8 mouse cellular contexts compared by ENCODE assay signal in the genomic region with DNA sequence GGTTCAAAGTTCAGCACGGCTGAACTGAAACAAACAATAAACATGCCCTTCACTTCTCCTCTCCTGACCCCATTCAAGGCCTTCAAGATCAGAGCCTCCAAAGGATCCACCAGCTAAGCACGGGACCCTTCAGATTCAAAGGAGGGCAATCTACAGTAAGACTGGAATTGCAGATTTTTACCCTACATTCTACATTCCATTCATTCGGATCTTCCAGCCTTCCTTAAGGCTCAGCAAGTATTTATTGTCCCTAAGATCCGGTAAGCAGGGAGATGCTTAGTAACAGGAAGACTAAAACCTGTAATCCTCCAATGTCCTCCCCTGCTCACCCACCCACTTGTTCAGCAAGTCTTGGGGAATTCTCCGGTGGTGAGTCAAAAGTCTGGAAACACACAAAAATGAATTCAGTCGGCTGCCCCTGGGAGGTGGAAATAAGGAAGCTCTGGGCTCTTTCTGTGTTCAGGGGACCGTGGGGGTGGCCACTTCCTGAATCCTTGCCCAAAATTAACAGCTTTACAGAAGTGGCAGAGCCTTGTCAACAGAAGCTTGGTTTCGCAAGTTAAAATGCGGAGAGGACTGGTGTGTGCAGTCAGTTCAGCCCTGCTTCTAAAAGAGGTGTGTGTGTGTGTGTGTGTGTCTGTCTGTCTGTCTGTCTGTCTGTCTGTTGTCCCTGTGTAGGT.
DNase-seq lines count a peak whose midpoint lies in the region; ATAC-seq and TF ChIP-seq lines count a peak whose summit lies in the region.

No protein-coding gene starts in this region.

- POLR2A ChIA-PET in Patski (lab: Charles Lee) = interaction anchor here (0.5 to 0.7 kb wide), 2 partner anchors 7 to 55 kb away, joined by 3 read pairs; no protein-coding TSS in a partner anchor

- H3K9me3 ChIP-seq in CH12.LX (replicated peaks; ENCODE audit: low read length) = no peaks in the 10 kb centered on the region
- H3K9me3 ChIP-seq in intestine, embryonic 16.5 days (ENCODE audit: control insufficient read depth, low read length) = no peaks in the 10 kb centered on the region
- no peaks in the 10 kb centered on the region for H3K9me3 ChIP-seq in liver, postnatal 0 days (ENCODE audit: low read length)
- no peaks in the 10 kb centered on the region for H3K9me3 ChIP-seq in forebrain, embryonic 15.5 days
- H3K9me3 ChIP-seq in hindbrain, embryonic 12.5 days (replicated peaks) = no peaks in the 10 kb centered on the region

- dilution Hi-C loops in CH12.LX (cut with MboI; ENCODE audit: extremely low pct_ligation_motif_present, extremely low pct_unique_long_range_greater_than_20kb, low sequenced_read_pairs) = no loop called here

- DNase-seq in CH12.LX (ENCODE audit: extremely low read depth) (peak; percentile 53), Patski (ENCODE audit: low read depth, low spot score) (peak; percentile 96)
- peak; percentile 65 for DNase-seq in liver, postnatal 0 days
- peak; percentile 36 to 40 for DNase-seq in spleen, adult 18-20 months
- no peak for DNase-seq in thymus, postnatal 4 days

- H3K4me2 ChIP-seq in CH12.LX (ENCODE audit: insufficient read depth, low read depth, poor library complexity, severe bottlenecking) = no peak overlapping the region
- H3K4me2 ChIP-seq in intestine, embryonic 16.5 days (ENCODE audit: low read depth, low read length) = no peak overlapping the region
- peak overlapping the region; percentile 39 for H3K4me2 ChIP-seq in liver, postnatal 0 days (ENCODE audit: low read depth, low read length)
- H3K4me2 ChIP-seq in forebrain, embryonic 15.5 days (replicated peaks) = no peak overlapping the region
- H3K4me2 ChIP-seq in hindbrain, embryonic 12.5 days (replicated peaks) = no peak overlapping the region

- no peak overlapping the region for H3K27ac ChIP-seq in CH12.LX (ENCODE audit: insufficient read depth, low read depth)
- peak overlapping the region; percentile 9; the same call in 1 of the 2 replicates for H3K27ac ChIP-seq in intestine, embryonic 16.5 days (ENCODE audit: low read length)
- H3K27ac ChIP-seq in liver, postnatal 0 days (ENCODE audit: low read depth) = peak overlapping the region; percentile 81
- H3K27ac ChIP-seq in forebrain, embryonic 15.5 days (replicated peaks) = no peak overlapping the region
- no peak overlapping the region for H3K27ac ChIP-seq in hindbrain, embryonic 12.5 days

- no peaks in the 10 kb centered on the region for H3K79me2 ChIP-seq in CH12.LX (replicated peaks; ENCODE audit: control insufficient read depth, extremely low read depth, insufficient read depth, poor library complexity, severe bottlenecking)

- 50% methylated on average over 9 of the region's 9 CpGs for WGBS in intestine, embryonic 16.5 days
- whole genome bisulfite sequencing in liver, postnatal 0 days (ENCODE audit: insufficient replicate concordance) = 21% methylated on average over 9 of the region's 9 CpGs
- WGBS in forebrain, embryonic 15.5 days = 67% methylated on average over 9 of the region's 9 CpGs
- 74% methylated on average over 9 of the region's 9 CpGs for WGBS in hindbrain, embryonic 12.5 days

- no peak overlapping the region for H3K4me3 ChIP-seq in CH12.LX (replicated peaks in 1 of 3; ENCODE audit: low read depth in 2 of 3, low read length in 2 of 3, poor library complexity in 1 of 3)
- H3K4me3 ChIP-seq in intestine, embryonic 16.5 days (ENCODE audit: low read length) = no peak overlapping the region
- no peak overlapping the region; the same call in 1 of the 2 replicates for H3K4me3 ChIP-seq in liver, postnatal 0 days (ENCODE audit: low read depth, low read length)
- no peak overlapping the region for H3K4me3 ChIP-seq in forebrain, embryonic 15.5 days
- no peak overlapping the region for H3K4me3 ChIP-seq in hindbrain, embryonic 12.5 days

- H3K27me3 ChIP-seq in CH12.LX (replicated peaks) (no peaks in the 10 kb centered on the region), Patski (no peaks in the 10 kb centered on the region)
- H3K27me3 ChIP-seq in intestine, embryonic 16.5 days (replicated peaks; ENCODE audit: control insufficient read depth, insufficient read depth, low read length) = no peaks in the 10 kb centered on the region
- no peaks in the 10 kb centered on the region for H3K27me3 ChIP-seq in liver, postnatal 0 days (ENCODE audit: insufficient read depth, low read length)
- H3K27me3 ChIP-seq in forebrain, embryonic 15.5 days = no peaks in the 10 kb centered on the region
- no peaks in the 10 kb centered on the region for H3K27me3 ChIP-seq in hindbrain, embryonic 12.5 days

- in situ Hi-C loops in CH12.LX (cut with MboI; ENCODE audit: low pct_ligation_motif_present, low pct_unique_long_range_greater_than_20kb, low sequenced_read_pairs) = no loop called here
- in situ Hi-C loops in Patski (cut with MboI; ENCODE audit: low pct_unique_long_range_greater_than_20kb) = no loop called here

- no peak for TF ChIP-seq CTCF in CH12.LX (conservative IDR thresholded peaks at IDR 0.05 in 1 of 2, IDR thresholded peaks at IDR 0.05 in 1 of 2; ENCODE audit: low read depth in 2 of 2, low read length in 2 of 2)
- peak; percentile 19 for TF ChIP-seq CTCF in Patski (IDR thresholded peaks at IDR 0.05)
- no peak for TF ChIP-seq CTCF in liver, postnatal 0 days (IDR thresholded peaks at IDR 0.05; ENCODE audit: low read depth)

- CTCF ChIA-PET in Patski (lab: Charles Lee) = interaction anchor here (1.0 to 2.5 kb wide), 4 partner anchors 9 to 164 kb away, joined by 3 to 7 read pairs (median 4); no protein-coding TSS in a partner anchor

- H3K36me3 ChIP-seq in CH12.LX (replicated peaks in 1 of 2; ENCODE audit: control insufficient read depth in 1 of 2, insufficient read depth in 1 of 2, low read length in 1 of 2) = no peaks in the 10 kb centered on the region
- H3K36me3 ChIP-seq in intestine, embryonic 16.5 days (ENCODE audit: control insufficient read depth, insufficient read depth, low read length) = 0 out of 2 replicates have a peak, but pooled peaks cover 6% of the 10 kb centered on the region
- H3K36me3 ChIP-seq in liver, postnatal 0 days (replicated peaks; ENCODE audit: insufficient read depth, low read length) = 0 out of 2 replicates have a peak, but pooled peaks cover 2% of the 10 kb centered on the region
- no peaks in the 10 kb centered on the region for H3K36me3 ChIP-seq in forebrain, embryonic 15.5 days
- no peaks in the 10 kb centered on the region for H3K36me3 ChIP-seq in hindbrain, embryonic 12.5 days

- H3K4me1 ChIP-seq in CH12.LX (ENCODE audit: control insufficient read depth in 1 of 2, insufficient read depth in 2 of 2) = peaks cover 0 to 24% of the 10 kb centered on the region in 2 experiments; a peak in 2 of 4 replicates
- peaks cover 37% of the 10 kb centered on the region for H3K4me1 ChIP-seq in intestine, embryonic 16.5 days (ENCODE audit: control insufficient read depth, insufficient read depth, low read length)
- H3K4me1 ChIP-seq in liver, postnatal 0 days (ENCODE audit: insufficient read depth) = peaks cover 38% of the 10 kb centered on the region
- H3K4me1 ChIP-seq in forebrain, embryonic 15.5 days = peaks cover 18% of the 10 kb centered on the region
- H3K4me1 ChIP-seq in hindbrain, embryonic 12.5 days = peaks cover 12% of the 10 kb centered on the region; the same call in 1 of the 2 replicates

- ATAC-seq in Patski = peak; percentile 89
- ATAC-seq in intestine, embryonic 16.5 days = no peak
- ATAC-seq in liver, postnatal 0 days = peak; percentile 75
- no peak for ATAC-seq in forebrain, embryonic 15.5 days (replicated peaks)
- no peak for ATAC-seq in hindbrain, embryonic 12.5 days (ENCODE audit: low FRiP score)

- H3K9ac ChIP-seq in CH12.LX (ENCODE audit: insufficient read depth, low read depth) = no peak overlapping the region
- no peak overlapping the region for H3K9ac ChIP-seq in intestine, embryonic 16.5 days (ENCODE audit: low read depth, low read length)
- peak overlapping the region; percentile 13; the same call in 1 of the 2 replicates for H3K9ac ChIP-seq in liver, postnatal 0 days (replicated peaks)
- H3K9ac ChIP-seq in forebrain, embryonic 15.5 days (replicated peaks) = no peak overlapping the region
- H3K9ac ChIP-seq in hindbrain, embryonic 12.5 days = no peak overlapping the region

- TF ChIP-seq POLR2A in CH12.LX (IDR thresholded peaks at IDR 0.05; ENCODE audit: low read depth, low read length) = no peak

- no peak for TF ChIP-seq EP300 in CH12.LX (IDR thresholded peaks at IDR 0.05; ENCODE audit: low read length)
- TF ChIP-seq EP300 in liver, postnatal 0 days (IDR thresholded peaks at IDR 0.05; ENCODE audit: low read depth) = no peak

- no peak for TF ChIP-seq RAD21 in CH12.LX (IDR thresholded peaks at IDR 0.05; ENCODE audit: low read depth, low read length)

TF ChIP-seq in CH12.LX, 34 proteins besides CTCF, POLR2A, EP300 and RAD21:
- no peak for TF ChIP-seq TBP (conservative IDR thresholded peaks at IDR 0.05; ENCODE audit: low read depth, low read length)
- no peak for TF ChIP-seq MYC (IDR thresholded peaks at IDR 0.05; ENCODE audit: low read depth, low read length)
- no peak for TF ChIP-seq CHD2 (IDR thresholded peaks at IDR 0.05; ENCODE audit: low read length)
- no peak for TF ChIP-seq MXI1 (IDR thresholded peaks at IDR 0.05; ENCODE audit: low read depth, low read length)
- peak; percentile 46 for TF ChIP-seq ELF1 (IDR thresholded peaks at IDR 0.05; ENCODE audit: low read depth, low read length)
- TF ChIP-seq MAFK (IDR thresholded peaks at IDR 0.05; ENCODE audit: insufficient replicate concordance, low read length) = no peak
- no peak for TF ChIP-seq NELFE (IDR thresholded peaks at IDR 0.05; ENCODE audit: low read depth, low read length)

Comparison
In these comparisons a context has a peak if more than half of its experiments do, and no peak if none do; other contexts are left out.
1. H3K27ac ChIP-seq: peak in intestine, embryonic 16.5 days (single experiment) and liver, postnatal 0 days (single experiment); none in CH12.LX (single experiment), forebrain, embryonic 15.5 days (single experiment) and hindbrain, embryonic 12.5 days (single experiment).
2. ATAC-seq: peak in Patski (single experiment) and liver, postnatal 0 days (single experiment); none in intestine, embryonic 16.5 days (single experiment), forebrain, embryonic 15.5 days (single experiment) and hindbrain, embryonic 12.5 days (single experiment).